Mouse (Mus musculus): ENCODE results near the gene Lrrfip1. TPM values are rescaled to one million over a fixed set of nuclear protein-coding genes. Genes with fewer than 3 reads are reported as not detected.

Lrrfip1 gene
- polyA plus RNA-seq, 1 experiment, result 83.3 TPM

DNA sequence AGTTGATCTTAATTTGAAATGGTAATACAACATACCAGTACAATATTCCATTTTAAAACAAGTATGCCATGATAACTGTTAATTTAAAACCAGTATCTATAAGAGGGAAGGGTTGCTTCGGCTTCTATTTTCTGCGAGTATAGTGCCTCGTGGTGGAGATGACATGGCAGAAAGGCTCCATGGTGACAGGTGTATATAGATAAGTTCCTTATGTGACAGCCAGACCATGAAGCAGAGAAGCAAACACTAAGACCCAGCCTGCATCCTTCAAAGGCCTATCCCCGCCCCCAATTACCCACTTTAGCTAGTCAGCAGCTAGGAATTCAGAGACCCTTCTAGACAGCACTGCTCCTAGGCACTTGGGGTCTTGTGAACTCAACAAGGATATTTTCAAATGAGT lies 170.6 kb downstream of the Lrrfip1 start:
- no peak overlapping the region for H3ac ChIP-seq (ENCODE audit: control insufficient read depth, insufficient read length)
- H3K4me3 ChIP-seq, result no peak overlapping the region
- no peak overlapping the region for H3K4me2 ChIP-seq (ENCODE audit: low read depth)
- no peaks in the 10 kb centered on the region for H3K79me2 ChIP-seq (ENCODE audit: control insufficient read depth, insufficient read depth)
- no peak for TF ChIP-seq POLR2A (IDR thresholded peaks at IDR 0.05; ENCODE audit: insufficient read length, low read depth)
- no peak for TF ChIP-seq E2F4 (IDR thresholded peaks at IDR 0.05; ENCODE audit: insufficient read depth)
- no peak for TF ChIP-seq MAX (IDR thresholded peaks at IDR 0.05; ENCODE audit: low read depth)
- no peak for TF ChIP-seq MYOG (IDR thresholded peaks at IDR 0.05; ENCODE audit: control insufficient read depth in 1 of 3, insufficient read depth in 1 of 3, insufficient read length in 2 of 3, low read depth in 2 of 3)
- no peak for TF ChIP-seq POLR2AphosphoS2 (IDR thresholded peaks at IDR 0.05; ENCODE audit: insufficient read length, low read depth)
- no peak for TF ChIP-seq SRF (IDR thresholded peaks at IDR 0.05; ENCODE audit: control insufficient read depth, insufficient read length, low read depth)
- TF ChIP-seq USF1 (IDR thresholded peaks at IDR 0.05; ENCODE audit: low read depth), result no peak
- TF ChIP-seq MYOD1 (IDR thresholded peaks at IDR 0.05; ENCODE audit: control insufficient read depth in 1 of 3, insufficient read length in 2 of 3, low read depth in 2 of 3), result no peak
- no peak for TF ChIP-seq REST (IDR thresholded peaks at IDR 0.05; ENCODE audit: insufficient read depth, insufficient read length)
- no peak for TF ChIP-seq TCF3 (IDR thresholded peaks at IDR 0.05; ENCODE audit: insufficient read length, low read depth)
- TF ChIP-seq CEBPB (IDR thresholded peaks at IDR 0.05; ENCODE audit: insufficient read depth, poor library complexity, severe bottlenecking), result no peak
- no peak for TF ChIP-seq TCF12 (IDR thresholded peaks at IDR 0.05; ENCODE audit: insufficient read depth, poor library complexity, severe bottlenecking)
- no peaks in the 10 kb centered on the region for H3K36me3 ChIP-seq (ENCODE audit: control insufficient read depth, insufficient read depth)
- no peaks in the 10 kb centered on the region for H3K27me3 ChIP-seq (ENCODE audit: control insufficient read depth, insufficient read depth, insufficient read length)

DNA sequence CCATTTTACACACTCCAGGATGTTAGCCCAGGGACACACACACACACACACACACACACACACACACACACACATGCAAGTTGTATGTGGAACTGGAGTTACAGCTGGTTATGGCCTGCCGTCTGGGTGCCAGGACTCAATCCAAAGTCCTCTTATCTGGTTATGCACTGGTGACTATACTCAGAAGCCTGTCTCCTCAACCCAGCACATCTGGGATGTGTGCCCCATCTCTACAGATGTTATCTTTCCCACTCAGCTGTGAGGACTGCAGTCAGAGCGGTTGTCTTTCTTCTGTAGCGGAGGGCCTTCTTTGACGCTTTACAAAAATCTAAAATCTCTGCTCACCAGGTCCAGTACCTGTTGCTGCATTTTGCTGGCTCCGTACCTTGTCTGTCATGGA lies 176.3 kb downstream of the Lrrfip1 start:
- Histone ChIP-seq H3ac (ENCODE audit: control insufficient read depth, insufficient read length) (no peak overlapping the region), H3K4me3 (no peak overlapping the region), H3K4me2 (ENCODE audit: low read depth) (no peak overlapping the region), H3K79me2 (ENCODE audit: control insufficient read depth, insufficient read depth) (no peaks in the 10 kb centered on the region), H3K36me3 (ENCODE audit: control insufficient read depth, insufficient read depth) (no peaks in the 10 kb centered on the region), H3K27me3 (ENCODE audit: control insufficient read depth, insufficient read depth, insufficient read length) (no peaks in the 10 kb centered on the region)
- TF ChIP-seq MYOD1 (IDR thresholded peaks at IDR 0.05; ENCODE audit: control insufficient read depth in 1 of 3, insufficient read length in 2 of 3, low read depth in 2 of 3), result no peak
- no peak for TF ChIP-seq USF1 (IDR thresholded peaks at IDR 0.05; ENCODE audit: low read depth)
- TF ChIP-seq REST (IDR thresholded peaks at IDR 0.05; ENCODE audit: insufficient read depth, insufficient read length), result no peak
- TF ChIP-seq TCF12 (IDR thresholded peaks at IDR 0.05; ENCODE audit: insufficient read depth, poor library complexity, severe bottlenecking), result no peak

DNA sequence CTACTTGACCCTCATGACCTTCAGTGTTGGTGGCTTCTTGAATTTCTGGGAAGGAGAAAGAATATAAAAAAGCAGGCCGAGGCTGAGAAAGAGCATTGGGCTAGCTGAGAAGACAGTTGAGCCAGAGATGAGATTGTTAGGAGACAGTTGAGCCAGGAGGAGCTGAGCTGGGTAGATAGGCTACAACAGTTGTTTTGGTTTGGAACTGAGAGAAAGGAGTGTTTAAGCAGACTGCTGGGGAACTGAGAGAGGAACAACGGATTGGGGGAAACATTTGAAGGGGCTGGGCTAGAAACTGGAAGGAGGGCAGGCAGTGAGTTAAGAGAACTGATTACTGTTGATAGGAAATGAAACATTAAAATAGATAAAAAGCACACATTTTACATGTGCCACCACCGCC lies 177.5 kb downstream of the Lrrfip1 start:
- Histone ChIP-seq H3K4me2 (ENCODE audit: low read depth) (no peak overlapping the region), H3K27me3 (ENCODE audit: control insufficient read depth, insufficient read depth, insufficient read length) (no peaks in the 10 kb centered on the region), H3ac (ENCODE audit: control insufficient read depth, insufficient read length) (no peak overlapping the region), H3K79me2 (ENCODE audit: control insufficient read depth, insufficient read depth) (no peaks in the 10 kb centered on the region), H3K4me3 (no peak overlapping the region), H3K36me3 (ENCODE audit: control insufficient read depth, insufficient read depth) (no peaks in the 10 kb centered on the region)
- no peak for TF ChIP-seq E2F4 (IDR thresholded peaks at IDR 0.05; ENCODE audit: insufficient read depth)
- no peak for TF ChIP-seq MAX (IDR thresholded peaks at IDR 0.05; ENCODE audit: low read depth)
- TF ChIP-seq TCF12 (IDR thresholded peaks at IDR 0.05; ENCODE audit: insufficient read depth, poor library complexity, severe bottlenecking), result no peak
- TF ChIP-seq REST (IDR thresholded peaks at IDR 0.05; ENCODE audit: insufficient read depth, insufficient read length), result no peak
- no peak for TF ChIP-seq POLR2AphosphoS2 (IDR thresholded peaks at IDR 0.05; ENCODE audit: insufficient read length, low read depth)
- TF ChIP-seq MYOG (IDR thresholded peaks at IDR 0.05; ENCODE audit: control insufficient read depth in 1 of 3, insufficient read depth in 1 of 3, insufficient read length in 2 of 3, low read depth in 2 of 3), result no peak
- no peak for TF ChIP-seq POLR2A (IDR thresholded peaks at IDR 0.05; ENCODE audit: insufficient read length, low read depth)
- no peak for TF ChIP-seq CEBPB (IDR thresholded peaks at IDR 0.05; ENCODE audit: insufficient read depth, poor library complexity, severe bottlenecking)
- TF ChIP-seq USF1 (IDR thresholded peaks at IDR 0.05; ENCODE audit: low read depth), result no peak
- no peak for TF ChIP-seq TCF3 (IDR thresholded peaks at IDR 0.05; ENCODE audit: insufficient read length, low read depth)

DNA sequence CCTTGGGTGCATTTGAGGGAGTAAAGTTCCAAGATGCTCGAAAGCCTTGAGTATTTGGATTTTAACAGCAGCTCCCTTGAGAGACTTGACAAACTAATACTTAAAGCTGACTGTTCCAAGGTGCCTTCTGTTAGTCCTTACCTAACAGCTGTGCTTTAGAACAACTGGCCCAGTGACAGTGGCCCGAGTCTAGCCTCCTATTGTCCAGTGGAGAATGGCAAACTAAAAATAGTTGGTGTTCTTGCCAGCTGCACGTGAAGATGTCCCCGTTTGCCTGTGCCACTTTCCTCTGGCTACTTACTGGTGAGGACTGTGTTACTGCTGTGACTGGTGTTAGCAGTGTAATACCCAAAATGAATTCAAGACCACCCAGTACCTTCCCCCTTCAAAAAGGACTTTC lies 178.3 kb downstream of the Lrrfip1 start:
- no peak overlapping the region for H3K4me3 ChIP-seq
- no peaks in the 10 kb centered on the region for H3K79me2 ChIP-seq (ENCODE audit: control insufficient read depth, insufficient read depth)
- no peaks in the 10 kb centered on the region for H3K36me3 ChIP-seq (ENCODE audit: control insufficient read depth, insufficient read depth)
- no peaks in the 10 kb centered on the region for H3K27me3 ChIP-seq (ENCODE audit: control insufficient read depth, insufficient read depth, insufficient read length)
- TF ChIP-seq MAX (IDR thresholded peaks at IDR 0.05; ENCODE audit: low read depth) (no peak), REST (IDR thresholded peaks at IDR 0.05; ENCODE audit: insufficient read depth, insufficient read length) (no peak), MYOD1 (IDR thresholded peaks at IDR 0.05; ENCODE audit: control insufficient read depth in 1 of 3, insufficient read length in 2 of 3, low read depth in 2 of 3) (peak in 1 of 3 experiments; percentile 41), CEBPB (IDR thresholded peaks at IDR 0.05; ENCODE audit: insufficient read depth, poor library complexity, severe bottlenecking) (no peak), E2F4 (IDR thresholded peaks at IDR 0.05; ENCODE audit: insufficient read depth) (no peak), MYOG (IDR thresholded peaks at IDR 0.05; ENCODE audit: control insufficient read depth in 1 of 3, insufficient read depth in 1 of 3, insufficient read length in 2 of 3, low read depth in 2 of 3) (peak in 1 of 3 experiments; percentile 30), TCF3 (IDR thresholded peaks at IDR 0.05; ENCODE audit: insufficient read length, low read depth) (no peak), USF1 (IDR thresholded peaks at IDR 0.05; ENCODE audit: low read depth) (no peak), TCF12 (IDR thresholded peaks at IDR 0.05; ENCODE audit: insufficient read depth, poor library complexity, severe bottlenecking) (peak; percentile 8), SRF (IDR thresholded peaks at IDR 0.05; ENCODE audit: control insufficient read depth, insufficient read length, low read depth) (no peak), POLR2AphosphoS2 (IDR thresholded peaks at IDR 0.05; ENCODE audit: insufficient read length, low read depth) (no peak), POLR2A (IDR thresholded peaks at IDR 0.05; ENCODE audit: insufficient read length, low read depth) (no peak)
- H3ac ChIP-seq (ENCODE audit: control insufficient read depth, insufficient read length), result no peak overlapping the region
- H3K4me2 ChIP-seq (ENCODE audit: low read depth), result no peak overlapping the region

Other genes with a start within 250 kb of the Lrrfip1 start
- 186 TPM for gene Col6a3, start 154.8 kb upstream of the Lrrfip1 start, polyA plus RNA-seq (2012; fragmentation: generic; extraction: Trizol)
- gene Mlph, start 83.7 kb upstream of the Lrrfip1 start, polyA plus RNA-seq (2012; fragmentation: generic; extraction: Trizol), result 0.11 TPM
- not detected for gene Prlh, start 45.6 kb upstream of the Lrrfip1 start, polyA plus RNA-seq (2012; fragmentation: generic; extraction: Trizol)
- not detected for gene Rab17, start 29.1 kb upstream of the Lrrfip1 start, polyA plus RNA-seq (2012; fragmentation: generic; extraction: Trizol)
- not detected for gene Rbm44, start 146.4 kb downstream of the Lrrfip1 start, polyA plus RNA-seq (2012; fragmentation: generic; extraction: Trizol)
- gene Ramp1, start 181.1 kb downstream of the Lrrfip1 start, polyA plus RNA-seq (2012; fragmentation: generic; extraction: Trizol), result 3.1 TPM